Mouse (Mus musculus): ENCODE results near the gene Etl4. TPM values are rescaled to one million over a fixed set of nuclear protein-coding genes. Genes with fewer than 3 reads are reported as not detected.

The Etl4 gene
- polyA plus RNA-seq, 1 experiment from 2014 or later, result 15.3 TPM

- no peak overlapping the region for H3K4me2 ChIP-seq
- H3K27me3 ChIP-seq (ENCODE audit: control insufficient read depth, insufficient read depth, low read length), result no peaks in the 10 kb centered on the region
- H3K9me3 ChIP-seq (ENCODE audit: control insufficient read depth, low read length), result no peaks in the 10 kb centered on the region
- H3K9ac ChIP-seq (ENCODE audit: low read length), result no peak overlapping the region
- no peaks in the 10 kb centered on the region for H3K36me3 ChIP-seq (ENCODE audit: control insufficient read depth, insufficient read depth, low read length)
- H3K4me1 ChIP-seq (ENCODE audit: control insufficient read depth, insufficient read depth, low read length), result no peaks in the 10 kb centered on the region
- WGBS, result 83% methylated on average over 1 of the region's 1 CpGs
- ATAC-seq (ENCODE audit: low FRiP score) (no peak), DNase-seq (ENCODE audit: low spot score, missing footprints) (no peak)
- H3K27ac ChIP-seq (ENCODE audit: low read depth, low read length), result no peak overlapping the region
- H3K4me3 ChIP-seq (ENCODE audit: low read depth, low read length), result no peak overlapping the region
Measured at GRCm38 (mm10) chr2:20693772-20694171, 784.2 kb downstream of the Etl4 start.

GRCm38 (mm10) chr2:20697719-20698118, 788.1 kb downstream of the Etl4 start:
- 77% methylated on average over 1 of the region's 1 CpGs for WGBS

GRCm38 (mm10) chr2:20705110-20705509, 795.5 kb downstream of the Etl4 start:
- Histone ChIP-seq H3K4me3 (ENCODE audit: low read depth, low read length) (no peak overlapping the region), H3K36me3 (ENCODE audit: control insufficient read depth, insufficient read depth, low read length) (no peaks in the 10 kb centered on the region), H3K27ac (ENCODE audit: low read depth, low read length) (no peak overlapping the region), H3K4me1 (ENCODE audit: control insufficient read depth, insufficient read depth, low read length) (no peaks in the 10 kb centered on the region), H3K9me3 (ENCODE audit: control insufficient read depth, low read length) (no peaks in the 10 kb centered on the region), H3K27me3 (ENCODE audit: control insufficient read depth, insufficient read depth, low read length) (no peaks in the 10 kb centered on the region), H3K9ac (ENCODE audit: low read length) (no peak overlapping the region), H3K4me2 (no peak overlapping the region)
- 91% methylated on average over 4 of the region's 4 CpGs for WGBS
- DNase-seq (ENCODE audit: low spot score, missing footprints), result no peak
- ATAC-seq (ENCODE audit: low FRiP score), result no peak

More at GRCm38 (mm10) chr2:20697719-20698118, 788.1 kb downstream of the Etl4 start:
- H3K9me3 ChIP-seq (ENCODE audit: control insufficient read depth, low read length), result no peaks in the 10 kb centered on the region
- no peak for ATAC-seq (ENCODE audit: low FRiP score)
- H3K9ac ChIP-seq (ENCODE audit: low read length), result no peak overlapping the region
- H3K27ac ChIP-seq (ENCODE audit: low read depth, low read length), result no peak overlapping the region
- no peak overlapping the region for H3K4me3 ChIP-seq (ENCODE audit: low read depth, low read length)
- no peak for DNase-seq (ENCODE audit: low spot score, missing footprints)
- H3K4me1 ChIP-seq (ENCODE audit: control insufficient read depth, insufficient read depth, low read length), result no peaks in the 10 kb centered on the region
- H3K4me2 ChIP-seq, result no peak overlapping the region
- no peaks in the 10 kb centered on the region for H3K27me3 ChIP-seq (ENCODE audit: control insufficient read depth, insufficient read depth, low read length)
- no peaks in the 10 kb centered on the region for H3K36me3 ChIP-seq (ENCODE audit: control insufficient read depth, insufficient read depth, low read length)

- Histone ChIP-seq H3K4me1 (ENCODE audit: control insufficient read depth, insufficient read depth, low read length) (no peaks in the 10 kb centered on the region), H3K27me3 (ENCODE audit: control insufficient read depth, insufficient read depth, low read length) (no peaks in the 10 kb centered on the region), H3K4me3 (ENCODE audit: low read depth, low read length) (no peak overlapping the region), H3K36me3 (ENCODE audit: control insufficient read depth, insufficient read depth, low read length) (no peaks in the 10 kb centered on the region), H3K4me2 (no peak overlapping the region), H3K9ac (ENCODE audit: low read length) (no peak overlapping the region), H3K27ac (ENCODE audit: low read depth, low read length) (no peak overlapping the region), H3K9me3 (ENCODE audit: control insufficient read depth, low read length) (no peaks in the 10 kb centered on the region)
- WGBS, result 95% methylated on average over 7 of the region's 7 CpGs
- ATAC-seq (ENCODE audit: low FRiP score) (no peak), DNase-seq (ENCODE audit: low spot score, missing footprints) (no peak)
Measured at GRCm38 (mm10) chr2:20710589-20710988, 801.0 kb downstream of the Etl4 start.

- H3K4me3 ChIP-seq (ENCODE audit: low read depth, low read length), result no peak overlapping the region
- H3K27me3 ChIP-seq (ENCODE audit: control insufficient read depth, insufficient read depth, low read length), result no peaks in the 10 kb centered on the region
- DNase-seq (ENCODE audit: low spot score, missing footprints) (no peak), ATAC-seq (ENCODE audit: low FRiP score) (no peak)
- no peaks in the 10 kb centered on the region for H3K4me1 ChIP-seq (ENCODE audit: control insufficient read depth, insufficient read depth, low read length)
- H3K4me2 ChIP-seq, result no peak overlapping the region
- H3K27ac ChIP-seq (ENCODE audit: low read depth, low read length), result no peak overlapping the region
- 71% methylated on average over 2 of the region's 2 CpGs for WGBS
- no peak overlapping the region for H3K9ac ChIP-seq (ENCODE audit: low read length)
- no peaks in the 10 kb centered on the region for H3K9me3 ChIP-seq (ENCODE audit: control insufficient read depth, low read length)
- no peaks in the 10 kb centered on the region for H3K36me3 ChIP-seq (ENCODE audit: control insufficient read depth, insufficient read depth, low read length)
Measured at GRCm38 (mm10) chr2:20711024-20711423, 801.4 kb downstream of the Etl4 start.

GRCm38 (mm10) chr2:20719105-20719504, 809.5 kb downstream of the Etl4 start:
- H3K4me1 ChIP-seq (ENCODE audit: control insufficient read depth, insufficient read depth, low read length), result peaks cover 9% of the 10 kb centered on the region

GRCm38 (mm10) chr2:20721098-20721497, 811.5 kb downstream of the Etl4 start:
- no peak overlapping the region for H3K9ac ChIP-seq (ENCODE audit: low read length)
- 92% methylated on average over 3 of the region's 3 CpGs for WGBS
- ATAC-seq (ENCODE audit: low FRiP score) (no peak), DNase-seq (ENCODE audit: low spot score, missing footprints) (no peak)
- H3K9me3 ChIP-seq (ENCODE audit: control insufficient read depth, low read length), result no peaks in the 10 kb centered on the region
- no peak overlapping the region for H3K4me3 ChIP-seq (ENCODE audit: low read depth, low read length)
- H3K36me3 ChIP-seq (ENCODE audit: control insufficient read depth, insufficient read depth, low read length), result no peaks in the 10 kb centered on the region
- no peak overlapping the region for H3K27ac ChIP-seq (ENCODE audit: low read depth, low read length)
- no peaks in the 10 kb centered on the region for H3K27me3 ChIP-seq (ENCODE audit: control insufficient read depth, insufficient read depth, low read length)
- H3K4me1 ChIP-seq (ENCODE audit: control insufficient read depth, insufficient read depth, low read length), result peaks cover 9% of the 10 kb centered on the region
- H3K4me2 ChIP-seq, result no peak overlapping the region

More at GRCm38 (mm10) chr2:20719105-20719504, 809.5 kb downstream of the Etl4 start:
- no peaks in the 10 kb centered on the region for H3K9me3 ChIP-seq (ENCODE audit: control insufficient read depth, low read length)
- no peaks in the 10 kb centered on the region for H3K36me3 ChIP-seq (ENCODE audit: control insufficient read depth, insufficient read depth, low read length)
- H3K9ac ChIP-seq (ENCODE audit: low read length), result no peak overlapping the region
- H3K4me2 ChIP-seq, result no peak overlapping the region
- WGBS, result 92% methylated on average over 4 of the region's 4 CpGs
- H3K4me3 ChIP-seq (ENCODE audit: low read depth, low read length), result no peak overlapping the region
- no peak overlapping the region for H3K27ac ChIP-seq (ENCODE audit: low read depth, low read length)
- ATAC-seq (ENCODE audit: low FRiP score), result no peak
- no peaks in the 10 kb centered on the region for H3K27me3 ChIP-seq (ENCODE audit: control insufficient read depth, insufficient read depth, low read length)
- DNase-seq (ENCODE audit: low spot score, missing footprints), result no peak

- Histone ChIP-seq H3K4me2 (peak overlapping the region; percentile 20), H3K9me3 (ENCODE audit: control insufficient read depth, low read length) (no peaks in the 10 kb centered on the region), H3K27me3 (ENCODE audit: control insufficient read depth, insufficient read depth, low read length) (no peaks in the 10 kb centered on the region), H3K4me1 (ENCODE audit: control insufficient read depth, insufficient read depth, low read length) (peaks cover 9% of the 10 kb centered on the region), H3K9ac (ENCODE audit: low read length) (peak overlapping the region; percentile 25), H3K36me3 (ENCODE audit: control insufficient read depth, insufficient read depth, low read length) (no peaks in the 10 kb centered on the region), H3K27ac (ENCODE audit: low read depth, low read length) (no peak overlapping the region), H3K4me3 (ENCODE audit: low read depth, low read length) (no peak overlapping the region)
- WGBS, result 27% methylated on average over 15 of the region's 15 CpGs
- ATAC-seq (ENCODE audit: low FRiP score), result no peak
- peak; percentile 89 for DNase-seq (ENCODE audit: low spot score, missing footprints)
Measured at GRCm38 (mm10) chr2:20722165-20722991, 812.8 kb downstream of the Etl4 start.

GRCm38 (mm10) chr2:20723990-20724745, 814.6 kb downstream of the Etl4 start:
- no peaks in the 10 kb centered on the region for H3K36me3 ChIP-seq (ENCODE audit: control insufficient read depth, insufficient read depth, low read length)
- no peak overlapping the region for H3K4me3 ChIP-seq (ENCODE audit: low read depth, low read length)
- H3K27me3 ChIP-seq (ENCODE audit: control insufficient read depth, insufficient read depth, low read length), result no peaks in the 10 kb centered on the region
- no peak overlapping the region for H3K9ac ChIP-seq (ENCODE audit: low read length)
- no peaks in the 10 kb centered on the region for H3K9me3 ChIP-seq (ENCODE audit: control insufficient read depth, low read length)
- ATAC-seq (ENCODE audit: low FRiP score) (no peak), DNase-seq (ENCODE audit: low spot score, missing footprints) (no peak)
- H3K4me2 ChIP-seq, result no peak overlapping the region
- H3K4me1 ChIP-seq (ENCODE audit: control insufficient read depth, insufficient read depth, low read length), result peaks cover 9% of the 10 kb centered on the region
- WGBS, result 31% methylated on average over 2 of the region's 2 CpGs
- no peak overlapping the region for H3K27ac ChIP-seq (ENCODE audit: low read depth, low read length)
